Mouse (Mus musculus): ENCODE measurements around the gene Fam118a. TPM values are rescaled to one million over a fixed set of nuclear protein-coding genes. Genes with fewer than 3 reads are reported as not detected.

The Fam118a gene
- polyA plus RNA-seq, 1 experiment from 2014 or later, result 23.2 TPM

- H3K9me3 ChIP-seq (ENCODE audit: control insufficient read depth, low read length), result no peaks in the 10 kb centered on the region
- 21% methylated on average over 29 of the region's 29 CpGs for WGBS
- H3K4me2 ChIP-seq (ENCODE audit: low read depth, severe bottlenecking), result no peak overlapping the region
- H3K27me3 ChIP-seq (ENCODE audit: control insufficient read depth, insufficient read depth, low read length), result no peaks in the 10 kb centered on the region
- H3K4me1 ChIP-seq (ENCODE audit: control insufficient read depth, insufficient read depth, low read length), result no peaks in the 10 kb centered on the region
- H3K27ac ChIP-seq (replicated peaks; ENCODE audit: low read depth, low read length), result no peak overlapping the region
- DNase-seq (ENCODE audit: low spot score), result peak; percentile 87
- no peaks in the 10 kb centered on the region for H3K36me3 ChIP-seq (ENCODE audit: control insufficient read depth, insufficient read depth, low read length)
- ATAC-seq (ENCODE audit: insufficient number of reproducible peaks, low FRiP score, low TSS enrichment, low read depth), result no peak
- H3K4me3 ChIP-seq (ENCODE audit: low read depth, low read length), result no peak overlapping the region
- no peak overlapping the region for H3K9ac ChIP-seq (ENCODE audit: low read length)
Measured at GRCm38 (mm10) chr15:85000984-85001982, 27.5 kb upstream of the Fam118a start.

GRCm38 (mm10) chr15:85009666-85010065 lies 19.1 kb upstream of the Fam118a start:
- no peaks in the 10 kb centered on the region for H3K27me3 ChIP-seq (ENCODE audit: control insufficient read depth, insufficient read depth, low read length)
- H3K4me3 ChIP-seq (ENCODE audit: low read depth, low read length), result no peak overlapping the region
- H3K4me1 ChIP-seq (ENCODE audit: control insufficient read depth, insufficient read depth, low read length), result no peaks in the 10 kb centered on the region
- 83% methylated on average over 8 of the region's 8 CpGs for WGBS
- no peak for ATAC-seq (ENCODE audit: insufficient number of reproducible peaks, low FRiP score, low TSS enrichment, low read depth)
- no peak for DNase-seq (ENCODE audit: low spot score)
- H3K36me3 ChIP-seq (ENCODE audit: control insufficient read depth, insufficient read depth, low read length), result no peaks in the 10 kb centered on the region
- no peaks in the 10 kb centered on the region for H3K9me3 ChIP-seq (ENCODE audit: control insufficient read depth, low read length)
- H3K27ac ChIP-seq (replicated peaks; ENCODE audit: low read depth, low read length), result no peak overlapping the region
- no peak overlapping the region for H3K4me2 ChIP-seq (ENCODE audit: low read depth, severe bottlenecking)
- H3K9ac ChIP-seq (ENCODE audit: low read length), result no peak overlapping the region

GRCm38 (mm10) chr15:85011895-85012661 lies 16.7 kb upstream of the Fam118a start:
- Histone ChIP-seq H3K4me1 (ENCODE audit: control insufficient read depth, insufficient read depth, low read length) (no peaks in the 10 kb centered on the region), H3K4me3 (ENCODE audit: low read depth, low read length) (no peak overlapping the region), H3K9ac (ENCODE audit: low read length) (no peak overlapping the region), H3K36me3 (ENCODE audit: control insufficient read depth, insufficient read depth, low read length) (no peaks in the 10 kb centered on the region), H3K9me3 (ENCODE audit: control insufficient read depth, low read length) (no peaks in the 10 kb centered on the region), H3K27me3 (ENCODE audit: control insufficient read depth, insufficient read depth, low read length) (0 out of 2 replicates have a peak, but pooled peaks cover 1% of the 10 kb centered on the region), H3K27ac (replicated peaks; ENCODE audit: low read depth, low read length) (no peak overlapping the region), H3K4me2 (ENCODE audit: low read depth, severe bottlenecking) (no peak overlapping the region)
- 37% methylated on average over 19 of the region's 19 CpGs for WGBS
- ATAC-seq (ENCODE audit: insufficient number of reproducible peaks, low FRiP score, low TSS enrichment, low read depth) (no peak), DNase-seq (ENCODE audit: low spot score) (no peak)

- no peak overlapping the region for H3K4me2 ChIP-seq (ENCODE audit: low read depth, severe bottlenecking)
- ATAC-seq (ENCODE audit: insufficient number of reproducible peaks, low FRiP score, low TSS enrichment, low read depth) (no peak), DNase-seq (ENCODE audit: low spot score) (no peak)
- no peaks in the 10 kb centered on the region for H3K4me1 ChIP-seq (ENCODE audit: control insufficient read depth, insufficient read depth, low read length)
- no peak overlapping the region for H3K4me3 ChIP-seq (ENCODE audit: low read depth, low read length)
- H3K36me3 ChIP-seq (ENCODE audit: control insufficient read depth, insufficient read depth, low read length), result no peaks in the 10 kb centered on the region
- 0 out of 2 replicates have a peak, but pooled peaks cover 4% of the 10 kb centered on the region for H3K27me3 ChIP-seq (ENCODE audit: control insufficient read depth, insufficient read depth, low read length)
- WGBS, result 46% methylated on average over 2 of the region's 2 CpGs
- no peak overlapping the region for H3K27ac ChIP-seq (replicated peaks; ENCODE audit: low read depth, low read length)
- no peak overlapping the region for H3K9ac ChIP-seq (ENCODE audit: low read length)
- H3K9me3 ChIP-seq (ENCODE audit: control insufficient read depth, low read length), result no peaks in the 10 kb centered on the region
Measured at GRCm38 (mm10) chr15:85012662-85013054, 16.1 kb upstream of the Fam118a start.

GRCm38 (mm10) chr15:85015771-85016170 lies 13.0 kb upstream of the Fam118a start:
- no peak overlapping the region for H3K27ac ChIP-seq (replicated peaks; ENCODE audit: low read depth, low read length)
- no peak overlapping the region for H3K9ac ChIP-seq (ENCODE audit: low read length)
- DNase-seq (ENCODE audit: low spot score), result no peak
- no peak overlapping the region for H3K4me2 ChIP-seq (ENCODE audit: low read depth, severe bottlenecking)
- H3K4me1 ChIP-seq (ENCODE audit: control insufficient read depth, insufficient read depth, low read length), result no peaks in the 10 kb centered on the region
- 88% methylated on average over 11 of the region's 11 CpGs for WGBS
- H3K36me3 ChIP-seq (ENCODE audit: control insufficient read depth, insufficient read depth, low read length), result no peaks in the 10 kb centered on the region
- H3K4me3 ChIP-seq (ENCODE audit: low read depth, low read length), result no peak overlapping the region
- no peak for ATAC-seq (ENCODE audit: insufficient number of reproducible peaks, low FRiP score, low TSS enrichment, low read depth)
- H3K27me3 ChIP-seq (ENCODE audit: control insufficient read depth, insufficient read depth, low read length), result 0 out of 2 replicates have a peak, but pooled peaks cover 4% of the 10 kb centered on the region
- H3K9me3 ChIP-seq (ENCODE audit: control insufficient read depth, low read length), result no peaks in the 10 kb centered on the region

- no peak within 1 kb of the TSS for H3K4me2 ChIP-seq (ENCODE audit: low read depth, severe bottlenecking)
- H3K9ac ChIP-seq (ENCODE audit: low read length), result no peak within 1 kb of the TSS
- H3K9me3 ChIP-seq (ENCODE audit: control insufficient read depth, low read length), result no peaks in the 10 kb centered on the region
- no peak for ATAC-seq (ENCODE audit: insufficient number of reproducible peaks, low FRiP score, low TSS enrichment, low read depth)
- H3K4me1 ChIP-seq (ENCODE audit: control insufficient read depth, insufficient read depth, low read length), result no peaks in the 10 kb centered on the region
- no peak within 1 kb of the TSS for H3K4me3 ChIP-seq (ENCODE audit: low read depth, low read length)
- H3K27ac ChIP-seq (replicated peaks; ENCODE audit: low read depth, low read length), result no peak within 1 kb of the TSS
- H3K27me3 ChIP-seq (ENCODE audit: control insufficient read depth, insufficient read depth, low read length), result 0 out of 2 replicates have a peak, but pooled peaks cover 4% of the 10 kb centered on the region
- peak; percentile 42 for DNase-seq (ENCODE audit: low spot score)
- WGBS, result 8% methylated on average over 21 of the region's 21 CpGs
- no peaks in the 10 kb centered on the region for H3K36me3 ChIP-seq (ENCODE audit: control insufficient read depth, insufficient read depth, low read length)
Measured at GRCm38 (mm10) chr15:85016951-85017664, 11.6 kb upstream of the Fam118a start, which contains the start of gene Upk3a. Upk3a (plus strand) TSS chr15:85017141.

- no peak for ATAC-seq (ENCODE audit: insufficient number of reproducible peaks, low FRiP score, low TSS enrichment, low read depth)
Measured at GRCm38 (mm10) chr15:85022211-85022610, 6.5 kb upstream of the Fam118a start.

GRCm38 (mm10) chr15:85026197-85026596 lies 2.6 kb upstream of the Fam118a start:
- H3K4me3 ChIP-seq (ENCODE audit: low read depth, low read length), result no peak overlapping the region
- 83% methylated on average over 4 of the region's 4 CpGs for WGBS
- H3K9ac ChIP-seq (ENCODE audit: low read length), result no peak overlapping the region
- ATAC-seq (ENCODE audit: insufficient number of reproducible peaks, low FRiP score, low TSS enrichment, low read depth), result no peak
- no peak overlapping the region for H3K27ac ChIP-seq (replicated peaks; ENCODE audit: low read depth, low read length)
- no peaks in the 10 kb centered on the region for H3K9me3 ChIP-seq (ENCODE audit: control insufficient read depth, low read length)
- no peak overlapping the region for H3K4me2 ChIP-seq (ENCODE audit: low read depth, severe bottlenecking)
- no peaks in the 10 kb centered on the region for H3K4me1 ChIP-seq (ENCODE audit: control insufficient read depth, insufficient read depth, low read length)
- no peaks in the 10 kb centered on the region for H3K27me3 ChIP-seq (ENCODE audit: control insufficient read depth, insufficient read depth, low read length)
- no peaks in the 10 kb centered on the region for H3K36me3 ChIP-seq (ENCODE audit: control insufficient read depth, insufficient read depth, low read length)
- no peak for DNase-seq (ENCODE audit: low spot score)

More at GRCm38 (mm10) chr15:85022211-85022610, 6.5 kb upstream of the Fam118a start:
- WGBS, result 67% methylated on average over 4 of the region's 4 CpGs
- no peaks in the 10 kb centered on the region for H3K4me1 ChIP-seq (ENCODE audit: control insufficient read depth, insufficient read depth, low read length)
- H3K27me3 ChIP-seq (ENCODE audit: control insufficient read depth, insufficient read depth, low read length), result 0 out of 2 replicates have a peak, but pooled peaks cover 2% of the 10 kb centered on the region
- no peak overlapping the region for H3K27ac ChIP-seq (replicated peaks; ENCODE audit: low read depth, low read length)
- H3K4me3 ChIP-seq (ENCODE audit: low read depth, low read length), result no peak overlapping the region
- H3K9ac ChIP-seq (ENCODE audit: low read length), result no peak overlapping the region
- no peak for DNase-seq (ENCODE audit: low spot score)
- H3K4me2 ChIP-seq (ENCODE audit: low read depth, severe bottlenecking), result no peak overlapping the region
- H3K36me3 ChIP-seq (ENCODE audit: control insufficient read depth, insufficient read depth, low read length), result no peaks in the 10 kb centered on the region
- no peaks in the 10 kb centered on the region for H3K9me3 ChIP-seq (ENCODE audit: control insufficient read depth, low read length)

Measured in limb, embryonic 11.5 days (tissue).